Mouse (Mus musculus) forebrain, postnatal 0 days (tissue): Measurements from ENCODE around the gene Lpp. TPM values are rescaled to one million over a fixed set of nuclear protein-coding genes. Genes with fewer than 3 reads are reported as not detected.

Source experiments
- ATAC-seq: fragments of 200-750 bp; cut with Nextera tagmentation; 2 replicates; pipeline ENCODE4 v1.8.0; 2017; ENCODE audit warnings: mild to moderate bottlenecking, moderate library complexity
- DNase-seq: peaks from one replicate; pipeline ENCODE4 v3.0.0-alpha.2; 2015
- H3K27ac ChIP-seq: fragments of 300-500 bp; sonication (generic); 2 replicates; pipeline ENCODE4 v1.5.1; 2014; ENCODE audit warnings: low read depth, mild to moderate bottlenecking, antibody characterized with exemption, low read length, moderate library complexity, mixed read lengths
- H3K27me3 ChIP-seq: fragments of 300-500 bp; sonication (generic); 2 replicates; pipeline ENCODE4 v1.6.1; 2014; ENCODE audit warnings: mild to moderate bottlenecking, low read length, mixed read lengths; ENCODE audit not compliant: insufficient read depth
- H3K36me3 ChIP-seq: fragments of 300-500 bp; sonication (generic); 2 replicates; pipeline ENCODE4 v1.6.1; 2014; ENCODE audit warnings: mild to moderate bottlenecking, moderate library complexity; ENCODE audit not compliant: insufficient read depth
- H3K4me1 ChIP-seq: fragments of 300-500 bp; sonication (generic); 2 replicates; pipeline ENCODE4 v1.6.1; 2014; ENCODE audit warnings: antibody characterized with exemption; ENCODE audit not compliant: insufficient read depth
- H3K4me2 ChIP-seq: fragments of 300-500 bp; sonication (generic); 2 replicates; pipeline ENCODE4 v1.6.1; 2014; ENCODE audit warnings: low read depth, mild to moderate bottlenecking, moderate library complexity
- H3K4me3 ChIP-seq: fragments of 300-500 bp; sonication (generic); 2 replicates; pipeline ENCODE4 v1.5.1; 2014; ENCODE audit warnings: low read depth, low read length, mixed read lengths
- H3K9ac ChIP-seq: fragments of 300-500 bp; sonication (generic); 2 replicates; pipeline ENCODE4 v1.6.1; 2014; ENCODE audit warnings: mild to moderate bottlenecking
- H3K9me3 ChIP-seq: fragments of 300-500 bp; sonication (generic); 2 replicates; pipeline ENCODE4 v1.6.1; 2016; ENCODE audit warnings: low read length
- CTCF ChIP-seq: sonication (generic); IDR thresholded peaks from 2 replicates; pipeline ENCODE4 v1.5.1; 2016; ENCODE audit warnings: antibody characterized with exemption, control low read depth, low read depth
- WGBS: fragments of 180-500 bp; shearing (Covaris S2); extraction: QIAGEN DNeasy Blood & Tissue Kit; methylation state at CpG from one replicate; pipeline ENCODE4 v1.1.7; 2014; 5-methylcytosine and 5-hydroxymethylcytosine counted together
- polyA plus RNA-seq: library from polyadenylated mRNA; unstranded; fragments of >200 nt; fragmentation: Nextera tagmentation; extraction: Ambion mirVana; gene quantifications from 2 replicates; pipeline ENCODE4 v1.2.1, GENCODE M21; 2015
- total RNA-seq: library from RNA; depleted of rRNA; stranded (reverse); fragments of >200 nt; gene quantifications from 2 replicates; pipeline ENCODE4 v1.2.3, GENCODE M21; 2014

Lpp gene
- total and polyA plus RNA-seq, 2 experiments from 2014 or later: 6.2 to 9.4 TPM

- ATAC-seq: no peak
- no peak overlapping the region for H3K4me2 ChIP-seq
- H3K9me3 ChIP-seq: no peaks in the 10 kb centered on the region
- TF ChIP-seq CTCF: no peak
- no peak overlapping the region for H3K27ac ChIP-seq
- H3K4me1 ChIP-seq: no peaks in the 10 kb centered on the region
- H3K4me3 ChIP-seq: no peak overlapping the region
- 94% methylated on average over 8 of the region's 8 CpGs for WGBS
- no peaks in the 10 kb centered on the region for H3K27me3 ChIP-seq
- H3K9ac ChIP-seq: no peak overlapping the region
- DNase-seq: no peak
- no peaks in the 10 kb centered on the region for H3K36me3 ChIP-seq
Measured at GRCm38 (mm10) chr16:24656026-24656425, 262.7 kb downstream of the Lpp start.

DNA sequence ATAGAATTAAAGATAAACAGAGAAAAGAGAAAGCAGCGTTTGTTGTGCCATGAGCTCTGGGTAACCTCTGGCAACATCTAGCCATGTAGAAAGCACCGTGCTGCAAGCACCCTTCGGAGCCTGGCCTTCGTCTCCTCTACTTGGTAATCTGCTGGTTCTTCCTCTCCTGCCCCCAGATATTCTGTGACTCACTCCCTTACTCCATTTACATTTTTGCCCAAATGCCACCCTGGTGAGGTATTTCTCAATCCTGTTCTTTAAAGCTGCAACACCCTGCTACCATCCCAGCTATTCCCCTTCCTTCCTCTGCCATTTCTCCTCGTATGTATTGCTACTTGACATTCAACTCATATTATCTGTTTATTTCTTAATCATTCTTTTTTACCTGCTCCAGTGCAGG is 263.4 kb downstream of the Lpp start:
- ATAC-seq (no peak), DNase-seq (no peak)
- WGBS: 90% methylated on average over 5 of the region's 5 CpGs
- H3K4me1 ChIP-seq: no peaks in the 10 kb centered on the region
- H3K27me3 ChIP-seq: no peaks in the 10 kb centered on the region
- no peaks in the 10 kb centered on the region for H3K9me3 ChIP-seq
- H3K4me3 ChIP-seq: no peak overlapping the region
- no peak overlapping the region for H3K4me2 ChIP-seq
- no peak overlapping the region for H3K9ac ChIP-seq
- no peaks in the 10 kb centered on the region for H3K36me3 ChIP-seq
- no peak for TF ChIP-seq CTCF
- no peak overlapping the region for H3K27ac ChIP-seq

GRCm38 (mm10) chr16:24659049-24659448 is 265.7 kb downstream of the Lpp start:
- Histone ChIP-seq H3K4me2 (no peak overlapping the region), H3K27me3 (no peaks in the 10 kb centered on the region), H3K36me3 (no peaks in the 10 kb centered on the region), H3K4me1 (no peaks in the 10 kb centered on the region), H3K27ac (no peak overlapping the region), H3K4me3 (no peak overlapping the region), H3K9me3 (no peaks in the 10 kb centered on the region), H3K9ac (no peak overlapping the region)
- DNase-seq: no peak
- 89% methylated on average over 2 of the region's 2 CpGs for WGBS
- no peak for TF ChIP-seq CTCF
- ATAC-seq: no peak

DNA sequence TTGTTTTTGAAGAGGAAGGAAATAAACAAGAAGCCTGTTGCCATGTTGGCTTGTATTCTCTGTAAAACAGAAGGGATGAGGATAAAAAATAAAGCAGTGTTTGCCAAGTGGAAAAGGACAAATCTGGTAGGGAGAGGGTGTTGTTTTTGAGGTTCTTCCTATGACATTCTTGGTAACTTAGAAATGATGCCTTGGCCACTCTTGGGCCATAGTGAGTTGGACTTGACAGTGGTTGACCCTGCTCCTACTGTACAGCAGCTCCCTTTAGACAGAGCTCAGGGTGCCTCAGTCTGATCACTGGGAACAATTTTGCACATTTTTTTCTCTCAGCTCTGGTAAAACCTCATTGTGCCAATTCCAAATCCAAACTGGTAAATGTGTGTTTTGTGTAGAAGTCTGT is 270.8 kb downstream of the Lpp start:
- DNase-seq (peak; percentile 21), ATAC-seq (no peak)
- Histone ChIP-seq H3K27me3 (no peaks in the 10 kb centered on the region), H3K9ac (no peak overlapping the region), H3K27ac (no peak overlapping the region), H3K9me3 (no peaks in the 10 kb centered on the region), H3K4me1 (no peaks in the 10 kb centered on the region), H3K36me3 (no peaks in the 10 kb centered on the region), H3K4me3 (no peak overlapping the region), H3K4me2 (no peak overlapping the region)
- TF ChIP-seq CTCF: no peak

- Histone ChIP-seq H3K36me3 (no peaks in the 10 kb centered on the region), H3K9me3 (no peaks in the 10 kb centered on the region), H3K4me2 (no peak overlapping the region), H3K27ac (no peak overlapping the region), H3K9ac (no peak overlapping the region), H3K27me3 (no peaks in the 10 kb centered on the region), H3K4me3 (no peak overlapping the region), H3K4me1 (0 out of 2 replicates have a peak, but pooled peaks cover 3% of the 10 kb centered on the region)
- WGBS: 76% methylated on average over 5 of the region's 5 CpGs
- DNase-seq (no peak), ATAC-seq (no peak)
- no peak for TF ChIP-seq CTCF
Measured at GRCm38 (mm10) chr16:24669718-24670460, 276.6 kb downstream of the Lpp start.

DNA sequence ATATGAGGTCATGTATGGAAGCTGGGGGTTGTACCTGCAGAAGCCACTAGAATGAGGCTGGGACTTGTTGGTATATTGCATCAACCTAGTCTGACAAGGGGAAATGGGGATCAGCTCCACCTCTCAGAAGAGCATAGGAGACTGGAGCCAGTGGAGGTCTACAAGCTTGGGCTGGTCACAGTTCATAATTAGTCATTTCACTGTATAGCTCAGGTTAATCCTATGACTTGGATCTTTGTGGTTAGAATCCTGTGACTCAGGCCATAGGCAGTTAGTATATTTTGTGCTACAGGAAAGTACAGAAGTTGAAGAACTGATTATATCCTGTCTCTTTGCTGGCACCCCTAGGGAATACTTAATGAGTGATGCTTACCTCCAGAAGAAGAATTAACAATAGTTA is 285.6 kb downstream of the Lpp start:
- no peak for ATAC-seq
- no peak overlapping the region for H3K4me2 ChIP-seq
- DNase-seq: no peak
- H3K4me3 ChIP-seq: no peak overlapping the region
- H3K36me3 ChIP-seq: no peaks in the 10 kb centered on the region
- H3K27ac ChIP-seq: no peak overlapping the region
- no peak for TF ChIP-seq CTCF
- no peaks in the 10 kb centered on the region for H3K4me1 ChIP-seq
- H3K27me3 ChIP-seq: no peaks in the 10 kb centered on the region
- no peaks in the 10 kb centered on the region for H3K9me3 ChIP-seq
- no peak overlapping the region for H3K9ac ChIP-seq

- Histone ChIP-seq H3K27ac (no peak overlapping the region), H3K4me3 (no peak overlapping the region), H3K36me3 (no peaks in the 10 kb centered on the region), H3K9me3 (no peaks in the 10 kb centered on the region), H3K4me2 (no peak overlapping the region), H3K4me1 (no peaks in the 10 kb centered on the region), H3K27me3 (no peaks in the 10 kb centered on the region), H3K9ac (no peak overlapping the region)
- TF ChIP-seq CTCF: no peak
- ATAC-seq (no peak), DNase-seq (no peak)
- WGBS: 91% methylated on average over 4 of the region's 4 CpGs
Measured at GRCm38 (mm10) chr16:24695062-24695461, 301.8 kb downstream of the Lpp start.

- no peak overlapping the region for H3K4me2 ChIP-seq
- TF ChIP-seq CTCF: no peak
- no peak overlapping the region for H3K27ac ChIP-seq
- H3K27me3 ChIP-seq: no peaks in the 10 kb centered on the region
- no peak for DNase-seq
- 85% methylated on average over 3 of the region's 3 CpGs for WGBS
- no peak overlapping the region for H3K9ac ChIP-seq
- H3K4me1 ChIP-seq: no peaks in the 10 kb centered on the region
- no peaks in the 10 kb centered on the region for H3K9me3 ChIP-seq
- ATAC-seq: no peak
- H3K4me3 ChIP-seq: no peak overlapping the region
- no peaks in the 10 kb centered on the region for H3K36me3 ChIP-seq
Measured at GRCm38 (mm10) chr16:24704215-24704614, 310.9 kb downstream of the Lpp start.
